Mouse (Mus musculus): ENCODE measurements around the gene Entpd6. TPM values are rescaled to one million over a fixed set of nuclear protein-coding genes. Genes with fewer than 3 reads are reported as not detected.

Gene Entpd6
- polyA plus RNA-seq, 1 experiment = 26.3 TPM

DNA sequence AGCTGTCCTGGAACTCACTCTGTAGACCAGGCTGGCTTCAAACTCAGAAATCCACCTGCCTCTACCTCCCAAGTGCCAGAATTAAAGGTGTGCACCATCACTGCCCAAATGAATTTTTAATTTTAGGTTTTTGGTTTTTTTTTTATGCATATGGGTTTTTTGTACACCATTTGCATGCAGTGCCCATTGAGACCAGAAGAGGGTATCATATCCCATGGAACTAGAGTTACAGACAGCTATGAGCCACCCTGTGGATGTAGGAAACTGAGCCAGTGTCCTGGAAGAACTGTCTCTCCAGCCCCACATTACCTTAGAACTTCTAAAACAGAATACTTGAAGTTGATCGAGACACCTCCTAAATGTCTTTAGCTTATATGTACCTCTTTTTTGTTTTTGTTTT lies 54.2 kb downstream of the Entpd6 start:
- no peaks in the 10 kb centered on the region for H3K4me1 ChIP-seq (ENCODE audit: control insufficient read depth, insufficient read depth, insufficient read length)
- H3K27me3 ChIP-seq (ENCODE audit: control insufficient read depth, insufficient read depth, low read length) = no peaks in the 10 kb centered on the region
- H3K4me3 ChIP-seq (ENCODE audit: extremely low read depth, insufficient read depth, insufficient read length) = no peak overlapping the region
- WGBS = 93% methylated on average over 1 of the region's 1 CpGs
- H3K36me3 ChIP-seq (ENCODE audit: control insufficient read depth, insufficient read depth, low read length) = peaks cover 21% of the 10 kb centered on the region
- H3K27ac ChIP-seq (ENCODE audit: insufficient read depth, low read length) = no peak overlapping the region
- no peak for DNase-seq (ENCODE audit: low read depth in 1 of 2, low spot score in 2 of 2)
- no peak for TF ChIP-seq POLR2A (IDR thresholded peaks at IDR 0.05; ENCODE audit: low read depth, low read length)
- no peak for TF ChIP-seq CTCF (IDR thresholded peaks at IDR 0.05; ENCODE audit: extremely low read depth, insufficient read depth, insufficient read length, insufficient replicate concordance)

DNA sequence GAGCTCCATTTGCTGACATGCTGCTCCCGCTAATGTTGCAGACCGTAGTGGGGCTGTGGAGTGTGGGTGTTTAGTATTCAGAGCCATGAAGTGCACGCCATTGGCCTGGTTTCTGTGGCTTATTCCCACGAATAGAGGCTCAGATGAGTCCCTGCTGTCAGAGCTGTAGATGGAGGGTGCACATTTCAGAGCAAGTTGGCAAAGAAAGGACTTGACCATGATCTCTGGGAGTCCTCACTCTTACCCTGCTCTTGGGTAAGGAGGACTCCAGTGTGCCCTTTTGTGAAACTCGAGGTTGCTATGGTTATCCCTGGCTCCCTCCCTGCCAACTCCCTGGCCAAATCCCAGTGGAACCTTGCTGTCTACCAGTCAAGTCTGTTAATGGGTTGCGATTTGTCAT lies 59.5 kb downstream of the Entpd6 start:
- 85% methylated on average over 6 of the region's 6 CpGs for WGBS

DNA sequence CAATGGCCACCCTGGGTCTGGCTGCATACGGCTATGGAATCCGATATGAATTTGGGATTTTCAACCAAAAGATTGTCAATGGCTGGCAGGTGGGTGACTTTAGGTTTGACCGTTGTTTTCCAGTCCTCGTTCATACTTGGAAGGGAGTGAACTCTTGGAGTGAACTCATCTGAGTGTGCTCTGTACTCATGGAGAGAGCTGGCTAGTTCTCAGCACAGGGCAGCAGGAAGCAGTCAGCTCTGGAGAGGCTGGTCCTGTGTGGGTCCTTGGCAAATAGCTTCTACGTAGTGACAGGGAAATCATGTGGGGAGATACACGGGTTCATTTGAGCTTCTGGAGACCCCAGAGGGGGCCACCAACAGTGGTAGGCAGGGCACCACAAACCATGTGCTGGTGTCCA lies 60.0 kb downstream of the Entpd6 start:
- TF ChIP-seq POLR2A (IDR thresholded peaks at IDR 0.05; ENCODE audit: low read depth, low read length) (no peak), CTCF (IDR thresholded peaks at IDR 0.05; ENCODE audit: extremely low read depth, insufficient read depth, insufficient read length, insufficient replicate concordance) (no peak)
- Histone ChIP-seq H3K36me3 (ENCODE audit: control insufficient read depth, insufficient read depth, low read length) (peaks cover 42% of the 10 kb centered on the region), H3K27ac (ENCODE audit: insufficient read depth, low read length) (no peak overlapping the region), H3K4me3 (ENCODE audit: extremely low read depth, insufficient read depth, insufficient read length) (no peak overlapping the region), H3K4me1 (ENCODE audit: control insufficient read depth, insufficient read depth, insufficient read length) (no peaks in the 10 kb centered on the region), H3K27me3 (ENCODE audit: control insufficient read depth, insufficient read depth, low read length) (no peaks in the 10 kb centered on the region)
- no peak for DNase-seq (ENCODE audit: low read depth in 1 of 2, low spot score in 2 of 2)
- 95% methylated on average over 6 of the region's 6 CpGs for WGBS

More for the DNA sequence above, 59.5 kb downstream of the Entpd6 start:
- DNase-seq (ENCODE audit: low read depth in 1 of 2, low spot score in 2 of 2) = no peak
- no peak for TF ChIP-seq POLR2A (IDR thresholded peaks at IDR 0.05; ENCODE audit: low read depth, low read length)
- TF ChIP-seq CTCF (IDR thresholded peaks at IDR 0.05; ENCODE audit: extremely low read depth, insufficient read depth, insufficient read length, insufficient replicate concordance) = no peak
- Histone ChIP-seq H3K36me3 (ENCODE audit: control insufficient read depth, insufficient read depth, low read length) (peaks cover 39% of the 10 kb centered on the region), H3K4me3 (ENCODE audit: extremely low read depth, insufficient read depth, insufficient read length) (no peak overlapping the region), H3K27ac (ENCODE audit: insufficient read depth, low read length) (no peak overlapping the region), H3K27me3 (ENCODE audit: control insufficient read depth, insufficient read depth, low read length) (no peaks in the 10 kb centered on the region), H3K4me1 (ENCODE audit: control insufficient read depth, insufficient read depth, insufficient read length) (no peaks in the 10 kb centered on the region)

DNA sequence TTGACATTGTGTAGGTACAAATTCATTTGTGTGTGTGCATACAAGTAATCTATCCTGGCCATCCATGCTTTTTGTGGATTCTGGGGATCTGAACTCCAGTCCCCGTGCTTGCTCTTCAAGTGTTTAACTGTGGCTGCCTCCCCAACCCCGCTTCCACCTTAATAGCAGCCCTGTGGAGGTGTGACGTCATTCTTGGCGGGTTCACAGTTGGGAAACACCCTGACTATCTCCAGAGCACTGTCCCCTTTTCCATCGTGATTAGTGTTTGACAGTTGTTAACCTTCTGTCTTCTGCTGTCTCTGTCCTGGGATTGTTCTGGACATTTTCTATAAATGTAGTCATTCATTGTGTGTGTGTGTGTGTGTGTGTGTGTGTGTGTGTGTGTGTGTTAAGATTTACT lies 61.8 kb downstream of the Entpd6 start:
- 77% methylated on average over 5 of the region's 5 CpGs for WGBS
- no peak for TF ChIP-seq POLR2A (IDR thresholded peaks at IDR 0.05; ENCODE audit: low read depth, low read length)
- TF ChIP-seq CTCF (IDR thresholded peaks at IDR 0.05; ENCODE audit: extremely low read depth, insufficient read depth, insufficient read length, insufficient replicate concordance) = no peak
- peaks cover 53% of the 10 kb centered on the region for H3K36me3 ChIP-seq (ENCODE audit: control insufficient read depth, insufficient read depth, low read length)
- H3K4me1 ChIP-seq (ENCODE audit: control insufficient read depth, insufficient read depth, insufficient read length) = no peaks in the 10 kb centered on the region
- H3K27ac ChIP-seq (ENCODE audit: insufficient read depth, low read length) = no peak overlapping the region
- DNase-seq (ENCODE audit: low read depth in 1 of 2, low spot score in 2 of 2) = no peak
- no peak overlapping the region for H3K4me3 ChIP-seq (ENCODE audit: extremely low read depth, insufficient read depth, insufficient read length)
- no peaks in the 10 kb centered on the region for H3K27me3 ChIP-seq (ENCODE audit: control insufficient read depth, insufficient read depth, low read length)

DNA sequence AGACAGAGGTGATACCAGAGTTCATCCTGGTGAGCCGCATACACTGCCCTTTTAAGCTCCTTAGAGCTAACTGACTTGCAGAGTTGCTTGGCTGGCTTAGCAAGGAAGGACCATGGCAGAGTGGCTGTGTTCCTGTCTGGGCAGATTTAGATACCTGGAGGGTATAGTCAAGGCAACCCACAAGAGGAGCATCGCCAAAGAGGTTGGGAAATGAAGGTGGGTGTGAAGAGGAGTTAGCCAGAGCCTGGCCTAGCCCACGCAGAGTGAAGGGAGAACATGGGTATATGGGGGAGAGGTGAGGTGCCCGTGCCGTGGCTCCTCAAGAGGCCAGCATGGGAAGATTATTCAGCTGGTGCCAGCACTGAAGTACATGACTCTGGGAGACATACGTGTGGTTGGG lies 64.0 kb downstream of the Entpd6 start:
- Histone ChIP-seq H3K4me3 (ENCODE audit: extremely low read depth, insufficient read depth, insufficient read length) (no peak overlapping the region), H3K4me1 (ENCODE audit: control insufficient read depth, insufficient read depth, insufficient read length) (no peaks in the 10 kb centered on the region), H3K27ac (ENCODE audit: insufficient read depth, low read length) (no peak overlapping the region), H3K36me3 (ENCODE audit: control insufficient read depth, insufficient read depth, low read length) (peaks cover 49% of the 10 kb centered on the region), H3K27me3 (ENCODE audit: control insufficient read depth, insufficient read depth, low read length) (no peaks in the 10 kb centered on the region)
- DNase-seq (ENCODE audit: low read depth in 1 of 2, low spot score in 2 of 2) = no peak
- 92% methylated on average over 6 of the region's 6 CpGs for WGBS
- TF ChIP-seq POLR2A (IDR thresholded peaks at IDR 0.05; ENCODE audit: low read depth, low read length) = no peak
- no peak for TF ChIP-seq CTCF (IDR thresholded peaks at IDR 0.05; ENCODE audit: extremely low read depth, insufficient read depth, insufficient read length, insufficient replicate concordance)

DNA sequence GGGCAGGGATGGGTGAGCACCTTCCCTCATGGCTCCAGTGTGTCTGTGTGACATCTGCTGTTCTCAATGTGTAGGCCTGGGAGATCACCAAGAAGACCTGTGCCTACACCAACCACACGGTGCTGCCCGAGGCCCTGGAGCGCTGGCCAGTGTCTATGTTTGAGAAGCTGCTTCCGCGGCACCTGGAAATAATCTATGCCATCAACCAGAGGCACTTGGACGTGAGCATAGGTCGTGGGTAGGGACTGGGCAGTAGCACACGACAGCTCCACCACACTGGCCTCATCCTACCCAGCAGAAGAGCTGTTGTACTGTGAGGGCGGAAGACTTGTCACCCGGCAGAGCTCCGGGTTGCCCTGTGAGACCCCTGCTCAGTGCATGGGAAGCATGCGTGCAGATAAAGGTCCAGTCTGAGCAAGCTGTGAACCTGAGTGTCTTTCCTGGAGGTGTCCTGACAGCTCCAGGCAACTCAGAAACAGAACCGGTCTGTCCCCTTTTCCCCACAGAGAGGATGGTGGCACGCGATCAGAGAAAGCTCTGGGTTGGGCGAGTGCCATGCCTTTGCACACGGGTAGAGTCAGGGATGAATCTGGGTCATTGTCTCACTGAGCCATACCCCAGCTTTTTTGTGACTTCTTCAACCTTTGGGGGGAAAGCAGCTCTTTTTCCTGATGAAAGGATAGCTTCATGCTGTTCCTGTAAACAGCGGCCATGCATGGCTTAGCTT lies 68.0 kb downstream of the Entpd6 start:
- no peaks in the 10 kb centered on the region for H3K27me3 ChIP-seq (ENCODE audit: control insufficient read depth, insufficient read depth, low read length)
- TF ChIP-seq CTCF (IDR thresholded peaks at IDR 0.05; ENCODE audit: extremely low read depth, insufficient read depth, insufficient read length, insufficient replicate concordance) (no peak), POLR2A (IDR thresholded peaks at IDR 0.05; ENCODE audit: low read depth, low read length) (no peak)
- H3K4me3 ChIP-seq (ENCODE audit: extremely low read depth, insufficient read depth, insufficient read length) = no peak overlapping the region
- H3K36me3 ChIP-seq (ENCODE audit: control insufficient read depth, insufficient read depth, low read length) = peaks cover 48% of the 10 kb centered on the region
- DNase-seq (ENCODE audit: low read depth in 1 of 2, low spot score in 2 of 2) = no peak
- 96% methylated on average over 18 of the region's 18 CpGs for WGBS
- H3K27ac ChIP-seq (ENCODE audit: insufficient read depth, low read length) = no peak overlapping the region
- H3K4me1 ChIP-seq (ENCODE audit: control insufficient read depth, insufficient read depth, insufficient read length) = no peaks in the 10 kb centered on the region

DNA sequence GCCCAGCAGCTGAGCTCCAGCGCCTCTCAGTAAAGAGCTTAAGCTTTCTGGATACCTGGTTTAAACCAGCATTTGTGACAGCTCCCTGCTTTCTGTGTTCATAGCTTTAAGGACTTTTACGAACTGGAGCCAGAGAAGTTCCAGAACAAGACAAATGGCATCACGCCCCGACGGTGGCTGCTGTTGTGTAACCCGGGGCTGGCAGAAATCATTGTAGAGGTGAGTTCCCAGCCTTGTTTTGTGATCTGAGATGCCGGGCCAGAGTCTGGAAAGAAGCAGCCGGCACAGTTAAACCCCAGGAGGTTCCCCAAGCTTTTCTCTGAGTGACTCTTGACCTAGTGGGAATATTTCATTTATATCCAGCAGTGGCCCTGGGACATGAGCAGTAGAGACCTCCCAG lies 69.9 kb downstream of the Entpd6 start:
- Histone ChIP-seq H3K27ac (ENCODE audit: insufficient read depth, low read length) (no peak overlapping the region), H3K27me3 (ENCODE audit: control insufficient read depth, insufficient read depth, low read length) (no peaks in the 10 kb centered on the region), H3K4me3 (ENCODE audit: extremely low read depth, insufficient read depth, insufficient read length) (no peak overlapping the region), H3K4me1 (ENCODE audit: control insufficient read depth, insufficient read depth, insufficient read length) (no peaks in the 10 kb centered on the region), H3K36me3 (ENCODE audit: control insufficient read depth, insufficient read depth, low read length) (peaks cover 38% of the 10 kb centered on the region)
- 92% methylated on average over 8 of the region's 8 CpGs for WGBS
- no peak for DNase-seq (ENCODE audit: low read depth in 1 of 2, low spot score in 2 of 2)
- TF ChIP-seq CTCF (IDR thresholded peaks at IDR 0.05; ENCODE audit: extremely low read depth, insufficient read depth, insufficient read length, insufficient replicate concordance) (no peak), POLR2A (IDR thresholded peaks at IDR 0.05; ENCODE audit: low read depth, low read length) (no peak)
